Mouse (Mus musculus): ENCODE measurements around the gene Klrg1.

- TF ChIP-seq CTCF (IDR thresholded peaks at IDR 0.05; ENCODE audit: low read depth): no peak
- TF ChIP-seq EP300 (optimal IDR thresholded peaks at IDR 0.05): no peak
Observed at GRCm38 (mm10) chr6:122291264-122291663, 8.6 kb upstream of the Klrg1 start.
